Mouse (Mus musculus) megakaryocyte, adult 5-6 weeks (primary cell): ENCODE measurements around the gene Zfp956. TPM values are rescaled to one million over a fixed set of nuclear protein-coding genes. Genes with fewer than 3 reads are reported as not detected.

ENCODE experiments used
- ATAC-seq: 2 replicates; pipeline ENCODE4 v1.8.0; 2016; ENCODE audit warnings: mild to moderate bottlenecking, inconsistent platforms; ENCODE audit not compliant: poor library complexity, severe bottlenecking
- total RNA-seq, 2 experiments: library from RNA; stranded (forward) in 1 of 2; stranded (reverse) in 1 of 2; fragments of 153-499, 151-499 nt in 1 of 2; fragments of 221-1000, 200-1000 nt in 1 of 2; gene quantifications; 2 replicates each; pipeline versions ENCODE4 v1.2.3 to v1.2.4; 2015 to 2017

Zfp956 gene
- total RNA-seq (2015) = 0.69 and 0.80 TPM in 2 replicates
- total RNA-seq (2017) = 2.5 and 2.9 TPM in 2 replicates

- peak; percentile 99 for ATAC-seq
Measured at GRCm38 (mm10) chr6:47953191-47953726, at the start of gene Zfp956. Zfp956 (plus strand) TSS chr6:47953390.

GRCm38 (mm10) chr6:47903587-47903986, 49.6 kb upstream of the Zfp956 start:
- ATAC-seq = no peak

GRCm38 (mm10) chr6:47904361-47904760, 48.8 kb upstream of the Zfp956 start:
- no peak for ATAC-seq

GRCm38 (mm10) chr6:47904917-47905695, 48.1 kb upstream of the Zfp956 start:
- ATAC-seq = no peak

GRCm38 (mm10) chr6:47906326-47906725, 46.9 kb upstream of the Zfp956 start:
- no peak for ATAC-seq

GRCm38 (mm10) chr6:47909007-47909406, 44.2 kb upstream of the Zfp956 start:
- ATAC-seq = no peak

- peak; percentile 51; the same call in 1 of the 2 replicates for ATAC-seq
Measured at GRCm38 (mm10) chr6:47911650-47912049, 41.5 kb upstream of the Zfp956 start.

GRCm38 (mm10) chr6:47912991-47913390, 40.2 kb upstream of the Zfp956 start:
- no peak for ATAC-seq

GRCm38 (mm10) chr6:47917051-47917450, 36.1 kb upstream of the Zfp956 start:
- no peak for ATAC-seq

GRCm38 (mm10) chr6:47918768-47919274, 34.4 kb upstream of the Zfp956 start:
- no peak for ATAC-seq

GRCm38 (mm10) chr6:47919646-47920446, 33.3 kb upstream of the Zfp956 start:
- peak; percentile 17; the same call in 1 of the 2 replicates for ATAC-seq

- ATAC-seq = peak; percentile 96
Measured at GRCm38 (mm10) chr6:47920447-47921340, 32.5 kb upstream of the Zfp956 start, which contains the start of gene Zfp212. Zfp212 (plus strand) TSS chr6:47920476.

GRCm38 (mm10) chr6:47942461-47942860, 10.7 kb upstream of the Zfp956 start:
- no peak for ATAC-seq

GRCm38 (mm10) chr6:47943021-47943691, 10.0 kb upstream of the Zfp956 start:
- ATAC-seq = peak; percentile 100

GRCm38 (mm10) chr6:47943721-47944120, 9.5 kb upstream of the Zfp956 start:
- ATAC-seq = no peak

GRCm38 (mm10) chr6:47947388-47947787, 5.8 kb upstream of the Zfp956 start:
- ATAC-seq = no peak

- no peak for ATAC-seq
Measured at GRCm38 (mm10) chr6:47954425-47954824, 1.2 kb downstream of the Zfp956 start.

- no peak for ATAC-seq
Measured at GRCm38 (mm10) chr6:47957816-47958215, 4.6 kb downstream of the Zfp956 start.

- no peak for ATAC-seq
Measured at GRCm38 (mm10) chr6:47960685-47961421, 7.7 kb downstream of the Zfp956 start.
